Mouse (Mus musculus) liver, embryonic 13.5 days (tissue): ENCODE measurements around the gene Polr1c. TPM values are rescaled to one million over a fixed set of nuclear protein-coding genes. Genes with fewer than 3 reads are reported as not detected.

ENCODE experiments used
- ATAC-seq: fragments of 200-750 bp; cut with Nextera tagmentation; 2 replicates; pipeline ENCODE4 v1.8.0; 2017; ENCODE audit warnings: low read depth, mild to moderate bottlenecking, moderate number of reproducible peaks, moderate library complexity
- DNase-seq: peaks from one replicate; pipeline ENCODE4 v3.0.0; 2022
- H3K27ac ChIP-seq: fragments of 300-500 bp; sonication (generic); 2 replicates; pipeline ENCODE4 v1.5.1; 2015; ENCODE audit warnings: moderate library complexity, mild to moderate bottlenecking, inconsistent platforms
- H3K27me3 ChIP-seq: fragments of 300-500 bp; sonication (generic); 2 replicates; pipeline ENCODE4 v1.6.1; 2015; ENCODE audit warnings: mild to moderate bottlenecking, inconsistent platforms
- H3K36me3 ChIP-seq: fragments of 300-500 bp; sonication (generic); 2 replicates; pipeline ENCODE4 v1.6.1; 2015; ENCODE audit warnings: mild to moderate bottlenecking, inconsistent platforms
- H3K4me1 ChIP-seq: fragments of 300-500 bp; sonication (generic); replicated peaks from 2 replicates; pipeline ENCODE4 v1.6.1; 2015; ENCODE audit warnings: inconsistent platforms
- H3K4me2 ChIP-seq: fragments of 300-500 bp; sonication (generic); 2 replicates; pipeline ENCODE4 v1.6.1; 2015; ENCODE audit warnings: inconsistent platforms, mild to moderate bottlenecking, moderate library complexity
- H3K4me3 ChIP-seq: fragments of 300-500 bp; sonication (generic); replicated peaks from 2 replicates; pipeline ENCODE4 v1.5.1; 2015; ENCODE audit warnings: mild to moderate bottlenecking, inconsistent platforms
- H3K9ac ChIP-seq: fragments of 300-500 bp; sonication (generic); 2 replicates; pipeline ENCODE4 v1.6.1; 2015; ENCODE audit warnings: mild to moderate bottlenecking, inconsistent platforms
- H3K9me3 ChIP-seq: fragments of 300-500 bp; sonication (generic); replicated peaks from 2 replicates; pipeline ENCODE4 v1.6.1; 2016; ENCODE audit warnings: inconsistent platforms
- WGBS: fragments of 180-500 bp; shearing (Covaris S2); methylation state at CpG from one replicate; pipeline ENCODE4 v1.1.7; 2015; ENCODE audit not compliant: insufficient replicate concordance; 5-methylcytosine and 5-hydroxymethylcytosine counted together
- polyA plus RNA-seq: library from polyadenylated mRNA; unstranded; fragments of >200 nt; fragmentation: Nextera tagmentation; extraction: Ambion mirVana; gene quantifications from 2 replicates; pipeline ENCODE4 v1.2.1, GENCODE M21; 2015

Gene Polr1c
- polyA plus RNA-seq: 49.0 and 49.9 TPM in 2 replicates

DNA sequence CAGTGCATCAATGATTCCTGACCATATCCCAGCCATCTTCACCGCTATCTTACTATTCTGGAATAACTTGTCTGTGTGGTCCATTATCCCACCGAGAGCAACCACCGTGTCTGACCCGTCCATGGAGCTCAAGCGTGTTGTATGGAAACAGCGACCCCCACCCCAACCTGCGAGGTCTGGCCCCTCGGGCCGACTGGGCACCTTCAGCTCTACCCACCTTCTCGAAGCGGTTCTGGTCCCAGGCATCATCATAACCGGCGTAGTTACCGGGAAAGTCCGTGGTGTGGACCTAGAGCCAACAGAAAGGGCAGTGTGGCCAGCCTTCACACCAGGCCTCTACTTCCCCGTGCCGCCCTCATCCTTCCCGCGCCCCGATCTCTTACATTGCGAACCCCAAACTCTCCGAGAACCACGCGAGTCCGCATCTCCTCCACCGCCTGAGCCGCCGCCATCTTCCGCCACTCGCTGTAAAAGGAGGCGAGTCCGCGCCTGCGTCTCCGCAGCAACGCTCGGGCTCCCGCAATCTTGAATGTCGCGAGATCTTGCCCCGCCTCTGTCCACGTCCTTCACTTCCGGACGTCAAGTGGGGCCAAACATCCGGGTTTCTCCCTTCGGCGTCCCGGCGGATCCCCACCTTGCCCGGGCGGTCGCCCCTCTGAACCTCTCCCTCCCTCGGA is at the start of gene Polr1c, which contains the start of gene Yipf3:
Polr1c (minus strand) TSS at position 543 of the 677 bp plus-strand sequence.
Yipf3 (plus strand) TSS at position 569 of the 677 bp plus-strand sequence.
- Histone ChIP-seq H3K4me2 (peak within 1 kb of the TSS; percentile 91), H3K36me3 (peaks cover 71% of the 10 kb centered on the region), H3K27me3 (no peaks in the 10 kb centered on the region), H3K9me3 (no peaks in the 10 kb centered on the region), H3K27ac (peak within 1 kb of the TSS; percentile 81), H3K4me1 (peaks cover 31% of the 10 kb centered on the region), H3K4me3 (peak within 1 kb of the TSS; percentile 92), H3K9ac (peak within 1 kb of the TSS; percentile 95)
- DNase-seq (peak; percentile 91), ATAC-seq (peak; percentile 89)
- under 1% methylated on average over 53 of the region's 53 CpGs for WGBS

DNA sequence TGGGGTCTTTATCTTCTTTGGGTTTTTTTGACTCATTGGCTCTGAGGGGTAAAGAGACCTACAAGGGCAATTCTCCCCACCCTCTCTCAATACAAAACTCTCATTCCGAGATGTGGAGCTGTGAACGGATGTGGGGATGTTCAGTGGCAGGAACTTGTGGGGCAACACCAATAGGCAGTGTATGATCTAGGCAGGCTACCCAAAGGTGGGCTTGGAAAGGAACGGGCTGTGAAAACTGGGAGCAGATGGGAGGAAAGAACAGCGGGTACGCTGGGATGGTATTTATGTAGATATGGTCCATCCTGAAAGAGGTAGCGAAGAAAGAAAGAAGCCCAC is 49.1 kb upstream of the Polr1c start:
- H3K27me3 ChIP-seq: peaks cover 83% of the 10 kb centered on the region
- H3K4me2 ChIP-seq: peak overlapping the region; percentile 73
- H3K27ac ChIP-seq: no peak overlapping the region
- H3K36me3 ChIP-seq: no peaks in the 10 kb centered on the region
- H3K4me3 ChIP-seq: peak overlapping the region; percentile 54
- no peak overlapping the region for H3K9ac ChIP-seq
- no peak for ATAC-seq
- no peaks in the 10 kb centered on the region for H3K9me3 ChIP-seq
- 12% methylated on average over 6 of the region's 6 CpGs for WGBS
- peaks cover 12% of the 10 kb centered on the region for H3K4me1 ChIP-seq
- DNase-seq: no peak

DNA sequence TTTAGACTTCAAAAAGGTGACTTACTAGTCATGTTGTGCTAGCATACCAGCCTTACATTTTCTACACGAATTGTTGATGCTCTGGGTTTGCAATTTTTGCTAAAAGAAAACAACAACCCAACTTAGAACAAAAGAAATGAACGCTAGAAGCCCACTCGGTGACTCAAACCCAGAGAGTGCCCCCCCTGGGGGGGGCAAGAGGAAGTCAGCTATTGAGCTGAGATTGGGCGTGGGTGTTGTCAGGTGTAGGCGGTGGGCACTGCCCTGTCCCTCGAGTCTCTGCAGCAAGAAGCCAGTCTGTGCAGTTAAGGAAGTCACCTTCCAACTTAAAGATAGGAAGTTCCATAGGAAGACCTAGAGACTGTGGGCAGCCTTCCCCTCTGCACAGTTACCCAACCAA is 48.7 kb upstream of the Polr1c start:
- Histone ChIP-seq H3K27ac (no peak overlapping the region), H3K4me1 (peaks cover 12% of the 10 kb centered on the region), H3K4me2 (no peak overlapping the region), H3K9me3 (no peaks in the 10 kb centered on the region), H3K36me3 (no peaks in the 10 kb centered on the region), H3K4me3 (no peak overlapping the region), H3K9ac (no peak overlapping the region), H3K27me3 (peaks cover 86% of the 10 kb centered on the region)
- no peak for ATAC-seq
- 15% methylated on average over 6 of the region's 6 CpGs for WGBS
- no peak for DNase-seq

DNA sequence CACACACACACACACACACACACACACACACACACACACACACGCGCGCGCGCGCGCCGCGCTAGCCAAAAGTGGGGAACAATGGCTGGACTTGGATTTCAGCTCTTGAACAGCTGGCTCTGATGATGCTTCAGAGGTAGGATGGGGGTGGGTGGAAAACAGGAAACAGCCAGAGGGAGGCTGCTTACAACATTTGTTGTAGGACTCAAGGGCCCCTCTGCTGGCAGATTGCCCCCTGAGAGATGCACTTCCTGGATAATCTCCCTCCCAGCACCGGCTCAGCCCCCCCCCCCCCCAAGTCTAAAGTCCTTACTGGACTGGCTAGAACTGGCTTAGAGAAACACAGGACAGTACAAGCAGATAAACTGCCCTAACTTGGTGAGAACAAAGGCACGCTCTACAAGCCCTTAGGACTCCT is 39.8 kb upstream of the Polr1c start:
- DNase-seq: no peak
- H3K36me3 ChIP-seq: no peaks in the 10 kb centered on the region
- no peaks in the 10 kb centered on the region for H3K9me3 ChIP-seq
- no peak for ATAC-seq
- no peak overlapping the region for H3K4me3 ChIP-seq
- no peak overlapping the region for H3K27ac ChIP-seq
- H3K4me2 ChIP-seq: no peak overlapping the region
- WGBS: 51% methylated on average over 11 of the region's 11 CpGs
- peaks cover 33% of the 10 kb centered on the region for H3K27me3 ChIP-seq
- H3K4me1 ChIP-seq: peaks cover 9% of the 10 kb centered on the region
- H3K9ac ChIP-seq: no peak overlapping the region

DNA sequence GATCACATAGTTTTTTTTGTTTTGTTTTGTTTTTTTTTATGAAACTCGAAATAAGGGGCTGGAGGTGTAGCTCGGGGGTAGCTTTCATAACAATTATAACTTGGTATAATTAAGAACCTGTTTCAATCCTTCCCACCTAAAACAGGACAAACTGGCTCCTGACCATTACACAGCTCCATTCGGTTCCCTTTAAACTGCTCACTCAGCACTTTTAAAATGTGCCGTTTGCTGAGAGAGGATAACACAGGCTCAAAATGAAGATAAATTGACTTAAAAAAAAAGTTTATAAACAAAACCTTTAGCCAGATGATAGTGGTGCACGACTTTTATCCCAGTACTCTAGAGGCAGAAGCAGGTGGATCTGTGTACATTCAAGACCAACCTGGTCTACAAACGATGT is 37.6 kb upstream of the Polr1c start:
- WGBS: 43% methylated on average over 6 of the region's 6 CpGs
- ATAC-seq (no peak), DNase-seq (no peak)
- H3K9me3 ChIP-seq: no peaks in the 10 kb centered on the region
- peaks cover 18% of the 10 kb centered on the region for H3K27me3 ChIP-seq
- peaks cover 26% of the 10 kb centered on the region for H3K4me1 ChIP-seq
- H3K27ac ChIP-seq: no peak overlapping the region
- no peak overlapping the region for H3K4me3 ChIP-seq
- no peak overlapping the region for H3K9ac ChIP-seq
- H3K36me3 ChIP-seq: peaks cover under 1% of the 10 kb centered on the region
- no peak overlapping the region for H3K4me2 ChIP-seq

DNA sequence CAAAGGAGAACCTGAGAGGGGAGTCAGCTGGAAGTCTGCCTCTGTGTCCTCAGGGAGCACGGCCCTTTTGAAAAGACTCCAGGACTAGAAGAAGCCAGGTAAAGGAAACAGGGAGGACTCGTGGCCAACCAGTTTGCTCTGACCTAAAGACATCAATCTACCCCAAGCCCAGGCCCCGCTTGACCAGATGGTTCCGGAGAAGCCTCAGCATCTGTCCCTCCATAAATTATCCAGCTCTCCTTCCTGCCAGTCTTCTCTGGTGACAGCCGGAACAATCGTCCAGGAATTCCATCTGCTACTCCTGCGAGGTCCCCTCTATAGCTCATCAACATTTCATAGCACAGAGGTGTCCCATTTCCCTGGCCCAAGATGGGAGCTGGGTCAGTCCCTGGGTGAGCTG is 36.8 kb upstream of the Polr1c start:
- ATAC-seq (no peak), DNase-seq (no peak)
- H3K36me3 ChIP-seq: peaks cover 8% of the 10 kb centered on the region
- WGBS: 47% methylated on average over 7 of the region's 7 CpGs
- H3K27me3 ChIP-seq: peaks cover 13% of the 10 kb centered on the region; the same call in 1 of the 2 replicates
- H3K9me3 ChIP-seq: no peaks in the 10 kb centered on the region
- H3K9ac ChIP-seq: no peak overlapping the region
- H3K27ac ChIP-seq: no peak overlapping the region
- peaks cover 26% of the 10 kb centered on the region for H3K4me1 ChIP-seq
- no peak overlapping the region for H3K4me3 ChIP-seq
- no peak overlapping the region for H3K4me2 ChIP-seq

DNA sequence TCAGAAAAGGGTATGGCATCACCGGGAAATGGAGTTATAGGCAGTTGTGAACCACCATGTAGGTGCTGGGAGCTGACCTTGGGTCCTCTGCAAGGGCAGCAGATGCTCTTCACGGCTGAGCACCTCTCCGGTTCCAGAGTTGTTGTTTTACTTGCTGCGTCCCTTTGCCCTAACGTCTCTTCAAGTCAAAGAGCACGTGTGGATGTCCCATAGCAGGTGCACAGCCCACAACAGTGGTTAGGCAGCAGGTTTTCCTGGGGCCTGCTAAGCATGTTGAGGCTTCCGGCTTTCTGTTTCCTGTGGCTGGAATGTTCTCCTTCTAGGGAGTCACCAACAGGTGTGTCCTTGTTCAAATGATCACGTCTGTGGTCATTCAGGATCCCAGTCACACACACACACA is 36.1 kb upstream of the Polr1c start:
- no peak overlapping the region for H3K27ac ChIP-seq
- 0 out of 2 replicates have a peak, but pooled peaks cover 5% of the 10 kb centered on the region for H3K27me3 ChIP-seq
- H3K36me3 ChIP-seq: peaks cover 16% of the 10 kb centered on the region
- 74% methylated on average over 8 of the region's 8 CpGs for WGBS
- no peak overlapping the region for H3K4me2 ChIP-seq
- no peak for ATAC-seq
- no peak for DNase-seq
- H3K4me1 ChIP-seq: peaks cover 26% of the 10 kb centered on the region
- H3K9ac ChIP-seq: no peak overlapping the region
- H3K4me3 ChIP-seq: no peak overlapping the region
- H3K9me3 ChIP-seq: no peaks in the 10 kb centered on the region

DNA sequence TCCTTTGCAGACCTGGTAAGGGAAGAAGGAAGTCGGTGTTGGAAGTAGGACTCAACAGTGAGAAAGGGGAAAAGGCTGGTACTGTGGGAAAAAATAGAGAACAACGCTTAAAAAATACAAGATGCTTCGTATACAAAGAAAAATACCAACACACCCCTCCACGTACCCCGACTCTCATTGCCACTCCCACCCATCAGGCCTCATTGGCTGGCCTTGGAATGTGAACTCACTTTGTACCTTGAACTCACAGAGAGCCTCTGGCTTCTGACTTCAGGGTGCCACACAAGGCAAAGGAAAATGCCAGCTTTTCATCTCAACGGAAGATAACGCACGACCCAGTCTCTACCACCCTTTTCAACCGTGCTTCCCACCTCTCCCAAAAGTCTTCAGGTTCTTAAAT is 35.3 kb upstream of the Polr1c start:
- Histone ChIP-seq H3K4me1 (peaks cover 23% of the 10 kb centered on the region), H3K4me2 (peak overlapping the region; percentile 95), H3K27me3 (0 out of 2 replicates have a peak, but pooled peaks cover 5% of the 10 kb centered on the region), H3K9ac (peak overlapping the region; percentile 87), H3K27ac (no peak overlapping the region), H3K9me3 (no peaks in the 10 kb centered on the region), H3K4me3 (peak overlapping the region; percentile 79), H3K36me3 (peaks cover 23% of the 10 kb centered on the region)
- WGBS: 24% methylated on average over 9 of the region's 9 CpGs
- peak; percentile 27 for ATAC-seq
- no peak for DNase-seq

DNA sequence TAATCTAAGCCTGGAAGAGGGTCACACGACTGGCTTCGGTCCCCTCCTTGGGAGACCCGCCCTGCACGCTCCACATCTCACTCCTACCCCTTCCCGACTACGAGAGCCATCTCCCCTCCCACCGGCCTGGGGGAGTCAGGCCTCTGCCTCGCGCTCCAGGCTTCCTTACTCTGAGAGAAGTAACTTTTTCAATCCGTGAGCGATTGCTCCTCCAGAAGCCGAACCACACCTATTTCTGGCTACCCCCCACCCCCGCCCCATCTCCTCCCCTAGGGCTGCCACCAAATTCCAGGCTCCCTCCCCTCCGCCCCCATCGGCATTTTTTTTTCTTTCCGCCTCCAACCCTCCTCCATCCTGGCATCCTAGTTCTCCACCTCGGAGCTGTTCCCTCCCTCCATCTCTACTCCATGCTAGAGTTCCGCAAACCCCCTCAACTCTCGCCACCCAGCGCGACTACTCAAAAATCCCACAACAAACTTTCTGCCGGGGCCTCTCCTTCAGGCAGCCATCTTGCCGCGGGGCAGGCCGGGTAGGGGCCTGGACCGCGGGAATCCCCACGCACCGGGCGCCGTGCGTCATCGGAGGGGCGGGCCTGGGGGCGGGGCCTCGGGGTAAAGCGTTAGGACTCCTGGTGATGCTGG is 34.7 kb upstream of the Polr1c start, which contains the start of gene Tjap1:
Tjap1 (minus strand) TSS at position 544 of the 641 bp plus-strand sequence.
- Histone ChIP-seq H3K4me1 (peaks cover 23% of the 10 kb centered on the region), H3K36me3 (peaks cover 27% of the 10 kb centered on the region), H3K9ac (peak within 1 kb of the TSS; percentile 87), H3K4me3 (peak within 1 kb of the TSS; percentile 79), H3K27me3 (0 out of 2 replicates have a peak, but pooled peaks cover 5% of the 10 kb centered on the region), H3K9me3 (no peaks in the 10 kb centered on the region), H3K27ac (peak within 1 kb of the TSS; percentile 70; the same call in 1 of the 2 replicates), H3K4me2 (peak within 1 kb of the TSS; percentile 95)
- ATAC-seq (peak; percentile 96), DNase-seq (peak; percentile 77)
- WGBS: under 1% methylated on average over 37 of the region's 37 CpGs

DNA sequence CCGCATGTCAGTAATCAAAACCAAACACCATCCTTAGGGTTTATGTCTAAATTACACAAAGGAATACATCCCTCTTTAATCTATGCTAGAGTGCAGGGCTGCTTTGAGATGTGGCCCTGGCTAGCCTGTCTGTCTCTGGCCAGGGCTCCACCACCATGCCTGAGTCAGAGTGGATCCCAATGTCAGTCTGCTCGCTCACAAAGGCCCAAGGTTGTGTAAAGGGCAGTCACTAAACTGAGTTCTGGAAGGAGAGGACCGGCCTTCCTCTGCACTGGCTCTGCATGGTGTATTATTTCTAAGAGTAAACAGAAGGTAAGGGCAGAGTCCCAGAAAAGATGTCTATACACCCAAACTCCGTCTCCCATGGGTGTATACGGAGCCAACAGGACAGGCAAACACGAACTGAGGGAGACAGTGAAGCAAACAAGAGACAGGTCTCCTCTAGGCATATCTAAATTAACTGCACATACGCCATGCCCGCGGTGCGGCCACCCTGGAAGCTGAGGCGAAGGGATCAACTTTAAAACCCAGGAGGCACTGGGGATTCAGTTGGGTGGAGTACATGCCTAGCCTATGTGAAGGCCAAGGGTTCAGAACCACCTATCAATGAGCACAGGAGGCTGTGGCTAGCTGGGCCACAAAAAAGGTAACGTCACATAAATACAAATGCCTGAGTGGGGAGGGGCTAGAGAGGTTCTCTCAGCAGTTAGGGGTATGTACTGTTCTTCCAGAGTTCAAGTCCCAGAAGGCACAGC is 30.3 kb upstream of the Polr1c start:
- Histone ChIP-seq H3K27me3 (no peaks in the 10 kb centered on the region), H3K27ac (no peak overlapping the region), H3K4me1 (peaks cover 23% of the 10 kb centered on the region), H3K9me3 (no peaks in the 10 kb centered on the region), H3K9ac (no peak overlapping the region), H3K4me2 (no peak overlapping the region), H3K36me3 (peaks cover 43% of the 10 kb centered on the region), H3K4me3 (no peak overlapping the region)
- no peak for ATAC-seq
- WGBS: 82% methylated on average over 12 of the region's 12 CpGs
- no peak for DNase-seq

DNA sequence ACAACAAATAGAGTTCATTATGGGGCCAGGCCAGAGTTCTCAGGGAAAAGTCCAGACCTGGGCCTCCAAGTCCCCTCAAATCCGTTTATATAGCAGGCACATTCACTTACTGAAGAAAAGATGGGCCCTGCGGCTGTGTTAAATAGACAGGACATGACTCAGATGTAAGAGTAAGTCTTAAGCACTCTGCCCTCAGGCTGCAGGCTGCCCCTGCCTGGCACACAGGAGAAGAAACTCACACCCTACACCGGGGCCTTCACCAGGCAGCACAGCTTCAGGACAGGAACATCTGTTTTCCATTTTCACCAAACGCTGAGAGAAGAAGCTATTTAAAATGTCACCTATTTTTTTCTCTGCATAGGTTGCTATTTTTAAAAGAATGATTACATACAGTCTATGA is 29.7 kb upstream of the Polr1c start:
- 81% methylated on average over 4 of the region's 4 CpGs for WGBS
- ATAC-seq (no peak), DNase-seq (no peak)
- Histone ChIP-seq H3K27me3 (no peaks in the 10 kb centered on the region), H3K27ac (no peak overlapping the region), H3K4me2 (no peak overlapping the region), H3K9ac (no peak overlapping the region), H3K4me1 (peaks cover 20% of the 10 kb centered on the region), H3K9me3 (no peaks in the 10 kb centered on the region), H3K36me3 (peaks cover 45% of the 10 kb centered on the region), H3K4me3 (no peak overlapping the region)
